Mouse (Mus musculus) ZHBTc4 (cell line): ENCODE measurements at regions not wholly inside any gene's neighbourhood (a gene's known extent, or its start where the extent isn't known, plus 50 kb on each side); places are given as distances from the start of the nearest gene placed in this dataset.
"Not testable (repeated sequence)": the region's sequence is repeated elsewhere in the genome, so short reads cannot be mapped to it uniquely, and the experiment has no call there.

ENCODE experiments used
- DNase-seq: peaks from one replicate; pipeline ENCODE4 v3.0.0-alpha.2; 2011; ENCODE audit warnings: low read depth, low spot score

- DNase-seq, result not testable (repeated sequence)
Observed at GRCm38 (mm10) chr14:53729149-53729548, 524.8 kb downstream of the Dad1 start.

- not testable (repeated sequence) for DNase-seq
Observed at GRCm38 (mm10) chr14:53726914-53727313, 527.0 kb downstream of the Dad1 start.

GRCm38 (mm10) chr14:53723611-53724010 is 530.3 kb downstream of the Dad1 start:
- not testable (repeated sequence) for DNase-seq

GRCm38 (mm10) chr14:53721901-53722300 is 532.0 kb downstream of the Dad1 start:
- not testable (repeated sequence) for DNase-seq

- not testable (repeated sequence) for DNase-seq
Observed at GRCm38 (mm10) chr14:53709627-53710026, 544.3 kb downstream of the Dad1 start.

- DNase-seq, result not testable (repeated sequence)
Observed at GRCm38 (mm10) chr14:53704351-53704750, 549.6 kb downstream of the Dad1 start.

- not testable (repeated sequence) for DNase-seq
Observed at GRCm38 (mm10) chr14:53703593-53703992, 550.3 kb downstream of the Dad1 start.

- DNase-seq, result not testable (repeated sequence)
Observed at GRCm38 (mm10) chr14:53684100-53684499, 569.8 kb downstream of the Dad1 start.

- DNase-seq, result peak; percentile 71
Observed at GRCm38 (mm10) chr14:53683361-53684015, 570.4 kb downstream of the Dad1 start.

- DNase-seq, result not testable (repeated sequence)
Observed at GRCm38 (mm10) chr14:53682679-53683078, 571.2 kb downstream of the Dad1 start.

- not testable (repeated sequence) for DNase-seq
Observed at GRCm38 (mm10) chr14:53681320-53681719, 572.6 kb downstream of the Dad1 start.

GRCm38 (mm10) chr14:53665681-53666080 is 588.2 kb downstream of the Dad1 start:
- DNase-seq, result peak; percentile 59

GRCm38 (mm10) chr14:53662700-53663355 is 591.1 kb downstream of the Dad1 start:
- not testable (repeated sequence) for DNase-seq

- DNase-seq, result not testable (repeated sequence)
Observed at GRCm38 (mm10) chr14:53654669-53655068, 599.2 kb downstream of the Dad1 start.

GRCm38 (mm10) chr14:53651061-53651460 is 602.8 kb downstream of the Dad1 start:
- peak; percentile 74 for DNase-seq

GRCm38 (mm10) chr14:53649189-53649588 is 604.7 kb downstream of the Dad1 start:
- not testable (repeated sequence) for DNase-seq

- not testable (repeated sequence) for DNase-seq
Observed at GRCm38 (mm10) chr14:53640441-53640840, 613.5 kb downstream of the Dad1 start.

- DNase-seq, result peak; percentile 74
Observed at GRCm38 (mm10) chr14:53637664-53638063, 616.2 kb downstream of the Dad1 start.

GRCm38 (mm10) chr14:53635206-53635605 is 618.7 kb downstream of the Dad1 start:
- not testable (repeated sequence) for DNase-seq

- DNase-seq, result not testable (repeated sequence)
Observed at GRCm38 (mm10) chr14:53634320-53634979, 619.5 kb downstream of the Dad1 start.

- not testable (repeated sequence) for DNase-seq
Observed at GRCm38 (mm10) chr14:53633743-53634142, 620.2 kb downstream of the Dad1 start.

GRCm38 (mm10) chr14:53621376-53621775 is 632.5 kb downstream of the Dad1 start:
- DNase-seq, result peak; percentile 71
